Mouse (Mus musculus) thymus, postnatal 0 days (tissue): ENCODE results near the gene Gltpd2. TPM values are rescaled to one million over a fixed set of nuclear protein-coding genes. Genes with fewer than 3 reads are reported as not detected.
"Not testable (repeated sequence)": the region's sequence is repeated elsewhere in the genome, so short reads cannot be mapped to it uniquely, and the experiment has no call there.

ENCODE experiments used
- DNase-seq: peaks from one replicate; pipeline ENCODE4 v3.0.0-alpha.2; 2015; ENCODE audit warnings: low spot score
- polyA plus RNA-seq: library from polyadenylated mRNA; unstranded; fragments of >200 nt; fragmentation: Nextera tagmentation; extraction: Ambion mirVana; gene quantifications from 2 replicates; pipeline ENCODE4 v1.2.1, GENCODE M21; 2015

Gltpd2 gene
- polyA plus RNA-seq, 1 experiment from 2014 or later = not detected

GRCm38 (mm10) chr11:70516352-70516751 is 2.6 kb upstream of the Gltpd2 start:
- peak; percentile 45 for DNase-seq

- DNase-seq = no peak
Measured at GRCm38 (mm10) chr11:70518436-70518835, 560 bp upstream of the Gltpd2 start.

GRCm38 (mm10) chr11:70520178-70520769 is 1.3 kb downstream of the Gltpd2 start:
- DNase-seq = no peak

GRCm38 (mm10) chr11:70523306-70523989 is 4.5 kb downstream of the Gltpd2 start:
- DNase-seq = not testable (repeated sequence)

- DNase-seq = no peak
Measured at GRCm38 (mm10) chr11:70524782-70525181, 5.8 kb downstream of the Gltpd2 start.

GRCm38 (mm10) chr11:70525184-70525678 is 6.2 kb downstream of the Gltpd2 start, which contains the start of gene Psmb6:
TSS of gene Psmb6 (plus strand) at chr11:70525367.
- peak; percentile 96 for DNase-seq

- no peak for DNase-seq
Measured at GRCm38 (mm10) chr11:70525726-70526125, 6.7 kb downstream of the Gltpd2 start.

GRCm38 (mm10) chr11:70526211-70526610 is 7.2 kb downstream of the Gltpd2 start:
- no peak for DNase-seq

- no peak for DNase-seq
Measured at GRCm38 (mm10) chr11:70528610-70529009, 9.6 kb downstream of the Gltpd2 start.

GRCm38 (mm10) chr11:70531065-70531464 is 12.1 kb downstream of the Gltpd2 start:
- not testable (repeated sequence) for DNase-seq

- no peak for DNase-seq
Measured at GRCm38 (mm10) chr11:70532839-70533238, 13.8 kb downstream of the Gltpd2 start, which contains the start of gene Gm40193. TSS of gene Gm40193 (minus strand) at chr11:70532939.

GRCm38 (mm10) chr11:70539423-70539822 is 20.4 kb downstream of the Gltpd2 start:
- DNase-seq = no peak

GRCm38 (mm10) chr11:70539877-70540587 is 21.0 kb downstream of the Gltpd2 start, which contains the start of gene Pld2:
TSS of gene Pld2 (plus strand) at chr11:70540064.
- DNase-seq = peak; percentile 84

GRCm38 (mm10) chr11:70540928-70541327 is 21.9 kb downstream of the Gltpd2 start:
- DNase-seq = no peak

GRCm38 (mm10) chr11:70541415-70541814 is 22.4 kb downstream of the Gltpd2 start:
- DNase-seq = no peak

- DNase-seq = no peak
Measured at GRCm38 (mm10) chr11:70544496-70544895, 25.5 kb downstream of the Gltpd2 start.

GRCm38 (mm10) chr11:70551526-70551925 is 32.5 kb downstream of the Gltpd2 start:
- DNase-seq = no peak

GRCm38 (mm10) chr11:70553940-70554339 is 34.9 kb downstream of the Gltpd2 start:
- no peak for DNase-seq

- DNase-seq = no peak
Measured at GRCm38 (mm10) chr11:70557545-70557944, 38.5 kb downstream of the Gltpd2 start.

GRCm38 (mm10) chr11:70561937-70562286 is 42.9 kb downstream of the Gltpd2 start:
- DNase-seq = no peak

GRCm38 (mm10) chr11:70562287-70562994 is 43.4 kb downstream of the Gltpd2 start, which contains the start of gene Mink1:
TSS of gene Mink1 (plus strand) at chr11:70562881.
- DNase-seq = peak; percentile 93
